Mouse (Mus musculus) lung, embryonic 14.5 days (tissue): ENCODE data around the gene Ilf2. TPM values are rescaled to one million over a fixed set of nuclear protein-coding genes. Genes with fewer than 3 reads are reported as not detected.
A peak's percentile ranks its signal among the peaks of the same experiment; 100 is the strongest.

Experiments used
- ATAC-seq: fragments of 200-750 bp; cut with Nextera tagmentation; 2 replicates; pipeline ENCODE4 v1.8.0; 2017; ENCODE audit warnings: mild to moderate bottlenecking, moderate TSS enrichment, moderate library complexity; ENCODE audit not compliant: insufficient read depth
- DNase-seq: peaks from one replicate; pipeline ENCODE4 v3.0.0-alpha.2; 2015
- H3K27ac ChIP-seq: fragments of 300-500 bp; sonication (generic); 2 replicates; pipeline ENCODE4 v1.5.1; 2014; ENCODE audit warnings: low read depth, mild to moderate bottlenecking, moderate library complexity
- H3K27me3 ChIP-seq: fragments of 300-500 bp; sonication (generic); 2 replicates; pipeline ENCODE4 v1.6.1; 2014; ENCODE audit warnings: low read length, control low read depth; ENCODE audit not compliant: insufficient read depth
- H3K36me3 ChIP-seq: fragments of 300-500 bp; sonication (generic); 2 replicates; pipeline ENCODE4 v1.6.1; 2014; ENCODE audit warnings: control low read depth; ENCODE audit not compliant: insufficient read depth
- H3K4me1 ChIP-seq: fragments of 300-500 bp; sonication (generic); 2 replicates; pipeline ENCODE4 v1.6.1; 2014; ENCODE audit warnings: antibody characterized with exemption, control low read depth; ENCODE audit not compliant: insufficient read depth
- H3K4me2 ChIP-seq: fragments of 300-500 bp; sonication (generic); 2 replicates; pipeline ENCODE4 v1.6.1; 2014; ENCODE audit warnings: mild to moderate bottlenecking
- H3K4me3 ChIP-seq: fragments of 300-500 bp; sonication (generic); 2 replicates; pipeline ENCODE4 v1.5.1; 2014; ENCODE audit warnings: low read depth, low read length
- H3K9ac ChIP-seq: fragments of 300-500 bp; sonication (generic); 2 replicates; pipeline ENCODE4 v1.6.1; 2014
- H3K9me3 ChIP-seq: fragments of 300-500 bp; sonication (generic); 2 replicates; pipeline ENCODE4 v1.6.1; 2016; ENCODE audit warnings: low read depth, low read length, control low read depth
- CTCF ChIP-seq: IDR thresholded peaks from 2 replicates; pipeline ENCODE4 v1.5.1; 2016; ENCODE audit warnings: antibody characterized with exemption, low read depth
- WGBS: fragments of 180-500 bp; shearing (Covaris S2); extraction: QIAGEN DNeasy Blood & Tissue Kit; methylation state at CpG from one replicate; pipeline ENCODE4 v1.1.7; 2014; 5-methylcytosine and 5-hydroxymethylcytosine counted together
- polyA plus RNA-seq: library from polyadenylated mRNA; unstranded; fragments of >200 nt; fragmentation: Nextera tagmentation; extraction: Ambion mirVana; gene quantifications from 2 replicates; pipeline ENCODE4 v1.2.1, GENCODE M21; 2014

The Ilf2 gene
- polyA plus RNA-seq, 1 experiment from 2014 or later, result 240 TPM

DNA sequence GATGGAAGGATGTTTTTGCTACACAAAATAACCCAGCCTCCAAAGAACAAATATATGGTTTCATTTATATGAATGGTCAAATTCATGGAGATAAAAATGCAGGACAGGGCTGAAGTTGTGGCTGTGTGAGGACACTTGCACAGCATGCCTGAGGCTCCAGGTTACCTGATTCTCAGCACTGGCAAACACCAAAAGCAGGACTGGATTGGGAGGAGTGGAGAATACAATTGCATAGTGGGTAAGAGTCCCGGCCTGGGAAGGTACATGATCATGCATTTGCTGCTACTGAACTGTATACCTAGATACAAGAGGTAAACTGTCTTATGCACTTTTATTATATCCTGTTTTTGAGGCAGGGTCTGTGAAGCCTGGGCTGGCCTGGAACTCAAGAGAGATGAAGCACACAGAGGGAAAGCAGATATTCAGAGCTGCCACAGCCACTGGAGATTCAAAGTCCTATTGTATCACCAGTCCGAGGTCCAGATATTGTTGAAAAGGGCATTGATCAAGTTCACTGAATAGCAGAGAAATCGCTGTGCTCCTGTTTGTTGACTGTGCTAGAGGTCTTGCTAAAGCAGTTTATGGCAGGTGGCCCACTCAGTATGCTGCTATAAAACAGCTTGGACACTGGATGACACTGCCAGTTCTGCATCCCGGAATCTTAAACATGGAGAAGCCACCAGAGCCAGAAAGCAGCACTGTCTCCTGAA, 18.1 kb downstream of the Ilf2 start:
- Histone ChIP-seq H3K4me2 (no peak overlapping the region), H3K4me3 (no peak overlapping the region), H3K27ac (peak overlapping the region; percentile 54), H3K4me1 (0 out of 2 replicates have a peak, but pooled peaks cover 3% of the 10 kb centered on the region), H3K27me3 (no peaks in the 10 kb centered on the region), H3K36me3 (peaks cover 37% of the 10 kb centered on the region), H3K9me3 (no peaks in the 10 kb centered on the region), H3K9ac (no peak overlapping the region)
- TF ChIP-seq CTCF, result no peak
- no peak for ATAC-seq
- 60% methylated on average over 4 of the region's 4 CpGs for WGBS
- DNase-seq, result no peak

DNA sequence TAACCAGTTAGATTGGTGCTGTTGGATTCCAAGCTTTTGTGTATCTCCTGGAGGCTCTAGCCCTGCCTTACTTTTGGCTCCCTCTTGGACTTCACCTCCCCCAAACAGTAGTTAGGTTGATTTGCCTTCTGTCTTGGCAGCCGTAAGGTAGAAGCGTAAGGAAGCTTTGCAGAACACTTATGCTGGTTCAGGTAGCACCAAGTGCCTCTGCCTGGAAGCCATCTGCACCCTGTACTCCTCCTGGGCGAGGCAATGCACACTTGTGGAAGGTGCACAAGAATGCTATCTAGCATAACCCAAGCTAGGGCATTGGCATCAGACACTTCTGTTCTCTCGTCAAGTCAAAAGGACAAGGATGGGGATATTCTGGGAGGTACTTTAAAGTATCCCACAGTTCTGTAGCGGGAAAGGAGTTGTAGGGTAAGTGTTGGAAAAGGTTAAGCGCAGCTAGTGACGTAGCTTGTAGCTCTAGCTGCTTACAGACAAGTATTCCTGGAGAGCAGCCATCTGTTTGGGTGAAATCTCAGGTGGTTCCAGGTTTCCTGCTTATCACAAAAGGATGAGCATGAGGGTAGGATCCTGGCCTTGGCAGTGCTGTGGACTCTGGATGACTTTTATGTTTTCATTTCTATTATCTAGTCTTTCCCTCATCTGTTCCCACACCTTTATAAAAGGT, 20.1 kb downstream of the Ilf2 start:
- no peaks in the 10 kb centered on the region for H3K4me1 ChIP-seq
- no peak for DNase-seq
- peaks cover 49% of the 10 kb centered on the region for H3K36me3 ChIP-seq
- H3K27me3 ChIP-seq, result no peaks in the 10 kb centered on the region
- H3K4me3 ChIP-seq, result no peak overlapping the region
- ATAC-seq, result no peak
- no peak overlapping the region for H3K4me2 ChIP-seq
- no peaks in the 10 kb centered on the region for H3K9me3 ChIP-seq
- no peak overlapping the region for H3K27ac ChIP-seq
- 87% methylated on average over 7 of the region's 7 CpGs for WGBS
- no peak for TF ChIP-seq CTCF
- H3K9ac ChIP-seq, result no peak overlapping the region

DNA sequence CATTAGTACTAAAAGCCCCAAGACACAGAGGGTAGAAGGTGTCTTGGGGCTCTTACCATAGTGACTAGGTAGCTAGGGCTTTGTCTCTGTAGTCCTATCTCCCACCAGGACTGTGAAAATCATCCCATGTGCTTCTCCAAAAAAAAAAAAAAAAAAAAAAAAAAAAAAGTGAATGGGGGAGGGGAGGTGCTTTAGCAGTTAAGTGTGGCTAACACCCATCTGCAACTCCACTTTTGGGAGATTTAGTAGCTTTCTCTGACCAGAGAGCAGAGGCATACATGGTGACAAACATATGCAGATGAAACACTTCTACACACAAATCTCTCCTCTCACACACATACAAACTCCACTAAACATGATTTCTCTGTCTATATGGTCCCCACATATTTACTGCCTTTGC, 21.7 kb downstream of the Ilf2 start:
- no peak for TF ChIP-seq CTCF
- H3K27me3 ChIP-seq, result no peaks in the 10 kb centered on the region
- H3K27ac ChIP-seq, result no peak overlapping the region
- no peak overlapping the region for H3K9ac ChIP-seq
- peaks cover 65% of the 10 kb centered on the region for H3K36me3 ChIP-seq
- ATAC-seq, result no peak
- H3K4me1 ChIP-seq, result no peaks in the 10 kb centered on the region
- H3K4me2 ChIP-seq, result no peak overlapping the region
- no peak for DNase-seq
- no peaks in the 10 kb centered on the region for H3K9me3 ChIP-seq
- H3K4me3 ChIP-seq, result no peak overlapping the region

- no peak for TF ChIP-seq CTCF
- WGBS, result 58% methylated on average over 4 of the region's 4 CpGs
- Histone ChIP-seq H3K9me3 (no peaks in the 10 kb centered on the region), H3K27me3 (no peaks in the 10 kb centered on the region), H3K4me3 (no peak overlapping the region), H3K27ac (no peak overlapping the region), H3K4me1 (peaks cover 10% of the 10 kb centered on the region), H3K36me3 (peaks cover 90% of the 10 kb centered on the region), H3K9ac (no peak overlapping the region), H3K4me2 (no peak overlapping the region)
- DNase-seq, result no peak
- no peak for ATAC-seq
Measured at GRCm38 (mm10) chr3:90503444-90503843, 27.5 kb downstream of the Ilf2 start.

GRCm38 (mm10) chr3:90505216-90505615, 29.3 kb downstream of the Ilf2 start:
- ATAC-seq (no peak), DNase-seq (peak; percentile 36)
- no peaks in the 10 kb centered on the region for H3K27me3 ChIP-seq
- peaks cover 73% of the 10 kb centered on the region for H3K36me3 ChIP-seq
- no peak for TF ChIP-seq CTCF
- no peaks in the 10 kb centered on the region for H3K9me3 ChIP-seq
- H3K4me2 ChIP-seq, result no peak overlapping the region
- 88% methylated on average over 5 of the region's 5 CpGs for WGBS
- H3K4me1 ChIP-seq, result peaks cover 10% of the 10 kb centered on the region
- no peak overlapping the region for H3K4me3 ChIP-seq
- no peak overlapping the region for H3K9ac ChIP-seq
- no peak overlapping the region for H3K27ac ChIP-seq

GRCm38 (mm10) chr3:90506362-90506761, 30.4 kb downstream of the Ilf2 start:
- TF ChIP-seq CTCF, result no peak
- Histone ChIP-seq H3K27me3 (no peaks in the 10 kb centered on the region), H3K4me3 (no peak overlapping the region), H3K27ac (no peak overlapping the region), H3K9me3 (no peaks in the 10 kb centered on the region), H3K9ac (no peak overlapping the region), H3K4me2 (no peak overlapping the region), H3K36me3 (peaks cover 64% of the 10 kb centered on the region), H3K4me1 (peaks cover 10% of the 10 kb centered on the region)
- 60% methylated on average over 3 of the region's 3 CpGs for WGBS
- no peak for DNase-seq
- ATAC-seq, result no peak

GRCm38 (mm10) chr3:90508287-90508949, 32.5 kb downstream of the Ilf2 start:
- TF ChIP-seq CTCF, result no peak
- no peak for DNase-seq
- no peak for ATAC-seq
- peak overlapping the region; percentile 89 for H3K4me3 ChIP-seq
- peaks cover 44% of the 10 kb centered on the region for H3K36me3 ChIP-seq
- H3K27me3 ChIP-seq, result no peaks in the 10 kb centered on the region; the same call in 1 of the 2 replicates
- peaks cover 10% of the 10 kb centered on the region for H3K4me1 ChIP-seq
- H3K9me3 ChIP-seq, result no peaks in the 10 kb centered on the region
- H3K27ac ChIP-seq, result peak overlapping the region; percentile 94
- peak overlapping the region; percentile 97 for H3K9ac ChIP-seq
- 2% methylated on average over 20 of the region's 20 CpGs for WGBS
- peak overlapping the region; percentile 89 for H3K4me2 ChIP-seq
